Mouse (Mus musculus): Measurements from ENCODE around the gene Mt2. TPM values are rescaled to one million over a fixed set of nuclear protein-coding genes. Genes with fewer than 3 reads are reported as not detected.

Gene Mt2
- polyA plus RNA-seq (2014; fragmentation: Illumina TruSeq; extraction: RNeasy Lipid Tissue Mini Kit (QIAGEN cat#74804); ENCODE audit: low read depth, low replicate concordance): 16.7 TPM

DNA sequence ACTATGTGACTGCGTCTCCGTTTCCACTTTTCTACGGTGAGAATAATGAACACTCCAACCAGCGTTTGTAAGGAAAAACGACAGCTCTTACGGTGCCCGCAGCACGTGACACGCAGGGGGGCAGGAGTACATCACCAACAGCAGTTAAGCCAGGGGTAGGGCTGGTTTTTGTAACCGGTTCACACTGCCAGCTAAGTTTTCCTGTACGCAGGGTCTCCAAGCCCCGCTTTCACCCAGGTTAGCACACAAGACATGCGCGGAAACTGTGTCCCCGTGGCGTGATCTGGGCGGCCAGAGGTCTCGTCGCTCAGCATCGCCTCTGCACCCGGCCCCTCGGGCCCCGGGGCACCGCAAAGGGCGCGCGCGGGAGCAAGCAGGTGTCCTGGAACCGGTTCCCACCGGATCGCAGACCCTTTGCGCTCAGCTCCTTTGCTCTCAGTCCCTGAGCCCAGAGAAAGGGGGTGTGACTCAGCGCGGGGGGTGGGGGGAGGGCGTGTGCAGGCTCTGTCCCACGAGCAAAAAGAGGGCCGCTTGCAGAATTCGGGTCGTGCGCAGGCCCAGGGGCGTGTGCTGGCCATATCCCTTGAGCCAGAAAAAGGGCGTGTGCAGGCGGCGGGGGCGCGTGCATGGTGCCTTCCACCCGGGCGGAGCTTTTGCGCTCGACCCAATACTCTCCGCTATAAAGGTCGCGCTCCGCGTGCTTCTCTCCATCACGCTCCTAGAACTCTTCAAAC, at the start of gene Mt2:
TSS of gene Mt2 (plus strand) at position 590 of the 734 bp plus-strand sequence.

DNA sequence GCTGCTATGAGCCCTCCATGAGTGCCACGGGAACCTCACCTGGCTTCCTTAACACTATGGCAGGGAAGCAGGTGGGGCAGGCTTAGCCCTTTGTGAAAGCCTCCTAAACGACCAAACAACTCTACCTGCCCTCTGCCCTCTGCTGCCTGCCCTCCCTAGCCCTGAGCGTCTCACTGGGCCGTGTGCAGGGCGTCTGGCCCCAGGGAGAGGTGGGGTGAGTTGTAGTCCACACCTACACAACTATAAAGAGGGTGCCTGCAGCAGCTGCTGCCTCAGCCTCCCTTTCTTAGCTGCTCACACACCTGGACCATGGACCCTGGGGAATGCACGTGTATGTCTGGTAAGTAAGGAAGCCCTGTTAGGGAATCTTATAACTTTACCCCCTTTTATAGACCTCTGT, 35.5 kb upstream of the Mt2 start, which contains the start of gene Mt4:
TSS of gene Mt4 (plus strand) at position 265 of the 400 bp plus-strand sequence.

DNA sequence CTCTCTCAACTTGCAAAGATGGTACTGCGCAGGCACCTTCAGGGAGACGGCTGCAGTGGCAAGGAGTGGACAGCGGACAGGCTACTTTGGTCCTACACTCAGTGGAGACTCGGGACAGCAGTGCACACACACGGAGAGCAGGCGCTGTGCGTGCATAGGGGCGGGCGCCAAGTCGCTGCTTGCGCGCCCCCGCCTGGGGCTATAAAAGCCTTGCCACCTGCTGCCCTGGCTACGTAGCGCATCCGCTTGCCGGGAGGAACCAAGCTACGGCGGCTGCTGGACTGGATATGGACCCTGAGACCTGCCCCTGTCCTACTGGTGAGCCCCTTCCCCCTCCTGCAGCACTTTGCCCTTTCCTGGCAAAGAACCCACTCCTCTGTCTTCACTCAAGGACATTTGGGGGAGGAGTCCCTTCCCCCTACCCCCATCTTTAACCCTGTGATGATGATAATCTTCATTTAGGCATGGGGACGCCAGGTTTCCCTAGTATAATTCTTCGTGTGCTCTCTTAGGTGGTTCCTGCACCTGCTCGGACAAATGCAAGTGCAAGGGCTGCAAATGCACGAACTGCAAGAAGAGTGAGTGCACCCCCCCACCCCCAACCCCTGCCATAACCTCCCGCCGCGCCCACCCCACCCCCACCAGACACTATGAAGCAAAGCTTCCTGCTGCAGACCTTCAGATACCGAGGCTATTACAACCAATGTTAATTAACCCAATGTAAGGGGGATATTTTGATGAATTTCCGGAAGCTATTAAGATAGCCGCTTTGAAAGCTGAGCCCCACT, 19.8 kb upstream of the Mt2 start, which contains the start of gene Mt3:
TSS of gene Mt3 (plus strand) at position 95 of the 788 bp plus-strand sequence.

DNA sequence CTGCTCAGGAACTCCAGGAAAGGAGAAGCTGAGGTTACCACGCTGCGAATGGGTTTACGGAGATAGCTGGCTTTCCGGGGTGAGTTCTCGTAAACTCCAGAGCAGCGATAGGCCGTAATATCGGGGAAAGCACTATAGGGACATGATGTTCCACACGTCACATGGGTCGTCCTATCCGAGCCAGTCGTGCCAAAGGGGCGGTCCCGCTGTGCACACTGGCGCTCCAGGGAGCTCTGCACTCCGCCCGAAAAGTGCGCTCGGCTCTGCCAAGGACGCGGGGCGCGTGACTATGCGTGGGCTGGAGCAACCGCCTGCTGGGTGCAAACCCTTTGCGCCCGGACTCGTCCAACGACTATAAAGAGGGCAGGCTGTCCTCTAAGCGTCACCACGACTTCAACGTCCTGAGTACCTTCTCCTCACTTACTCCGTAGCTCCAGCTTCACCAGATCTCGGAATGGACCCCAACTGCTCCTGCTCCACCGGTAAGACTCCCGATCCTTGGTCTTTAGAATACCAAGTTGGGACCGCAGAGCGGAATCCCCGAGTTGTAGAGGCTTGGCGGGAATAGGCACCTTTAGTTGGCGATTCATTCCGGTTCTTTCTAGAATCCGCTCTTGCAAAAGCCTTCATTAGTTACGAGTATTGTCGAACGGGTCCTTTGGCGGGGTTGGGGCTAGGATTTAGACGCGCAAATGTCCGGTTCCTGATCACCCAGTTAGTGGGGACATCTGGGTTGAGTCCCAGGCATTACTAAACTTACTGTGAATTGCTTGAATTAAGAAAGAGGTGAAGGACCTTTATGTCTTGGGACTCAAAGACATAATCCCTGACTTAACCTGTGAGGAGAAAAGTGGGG, 6.6 kb downstream of the Mt2 start, which contains the start of gene Mt1:
TSS of gene Mt1 (plus strand) at position 226 of the 856 bp plus-strand sequence.

DNA sequence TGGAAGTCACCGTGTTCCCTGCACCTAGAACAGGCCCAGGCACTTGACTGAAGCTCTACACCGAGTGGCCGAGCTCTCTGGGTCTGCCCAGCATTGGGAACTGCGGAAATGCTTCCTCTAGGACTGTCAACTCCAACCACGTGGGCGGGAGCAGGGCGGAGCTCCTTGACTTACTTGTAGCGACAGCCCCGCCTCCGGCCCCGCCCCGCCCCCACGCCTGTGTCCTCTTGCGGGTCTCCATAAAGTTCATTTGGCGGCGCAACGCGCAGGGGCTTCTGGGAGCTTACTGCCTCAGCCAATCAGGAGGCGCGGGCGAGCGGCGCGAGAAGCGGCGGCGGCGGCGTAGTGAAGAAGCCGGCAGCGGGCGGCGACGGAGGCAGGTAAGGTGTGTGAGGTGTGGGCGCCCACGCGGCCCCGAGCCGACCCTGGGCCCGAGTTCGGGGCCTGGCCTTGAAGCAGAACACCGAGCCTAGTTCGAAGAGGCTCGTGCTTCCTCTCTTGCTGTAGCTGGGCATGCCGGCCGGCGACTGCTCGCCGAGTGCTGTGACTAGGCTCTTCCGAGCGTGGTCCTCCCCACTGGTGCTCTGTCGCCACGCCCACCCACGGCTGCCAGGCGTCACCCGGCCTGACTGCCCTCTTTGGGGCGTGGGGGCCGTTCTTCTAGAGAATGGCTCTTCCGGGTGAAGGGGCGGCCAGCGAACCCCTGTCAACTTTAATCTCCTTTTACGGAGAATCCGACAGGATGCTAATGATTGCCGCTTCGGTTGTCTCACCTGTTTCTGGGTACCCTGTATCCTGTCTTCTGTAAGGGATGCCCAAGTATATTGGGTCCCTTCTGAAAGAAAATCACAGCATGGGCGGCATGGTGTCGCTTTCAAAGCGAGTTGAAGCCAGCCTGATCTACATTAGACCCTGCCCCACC, 42.0 kb downstream of the Mt2 start, which contains the start of gene Nup93:
TSS of gene Nup93 (plus strand) at position 313 of the 922 bp plus-strand sequence.

Other genes with a start within 250 kb of the Mt2 start
- gene Amfr, start 159.8 kb upstream of the Mt2 start, polyA plus RNA-seq (2014; fragmentation: Illumina TruSeq; extraction: RNeasy Lipid Tissue Mini Kit (QIAGEN cat#74804); ENCODE audit: low read depth, low replicate concordance): 141 TPM
- 103 TPM for gene Nudt21, start 135.6 kb upstream of the Mt2 start, polyA plus RNA-seq (2014; fragmentation: Illumina TruSeq; extraction: RNeasy Lipid Tissue Mini Kit (QIAGEN cat#74804); ENCODE audit: low read depth, low replicate concordance)
- 26.4 TPM for gene Ogfod1, start 135.5 kb upstream of the Mt2 start, polyA plus RNA-seq (2014; fragmentation: Illumina TruSeq; extraction: RNeasy Lipid Tissue Mini Kit (QIAGEN cat#74804); ENCODE audit: low read depth, low replicate concordance)
- gene Bbs2, start 73.7 kb upstream of the Mt2 start, polyA plus RNA-seq (2014; fragmentation: Illumina TruSeq; extraction: RNeasy Lipid Tissue Mini Kit (QIAGEN cat#74804); ENCODE audit: low read depth, low replicate concordance): 6.8 TPM
- gene Mt4, start 35.5 kb upstream of the Mt2 start, polyA plus RNA-seq (2014; fragmentation: Illumina TruSeq; extraction: RNeasy Lipid Tissue Mini Kit (QIAGEN cat#74804); ENCODE audit: low read depth, low replicate concordance): not detected
- gene Mt3, start 20.1 kb upstream of the Mt2 start, polyA plus RNA-seq (2014; fragmentation: Illumina TruSeq; extraction: RNeasy Lipid Tissue Mini Kit (QIAGEN cat#74804); ENCODE audit: low read depth, low replicate concordance): not detected
- 7.1 TPM for gene Mt1, start 6.4 kb downstream of the Mt2 start, polyA plus RNA-seq (2014; fragmentation: Illumina TruSeq; extraction: RNeasy Lipid Tissue Mini Kit (QIAGEN cat#74804); ENCODE audit: low read depth, low replicate concordance)
- 9.5 TPM for gene Nup93, start 41.9 kb downstream of the Mt2 start, polyA plus RNA-seq (2014; fragmentation: Illumina TruSeq; extraction: RNeasy Lipid Tissue Mini Kit (QIAGEN cat#74804); ENCODE audit: low read depth, low replicate concordance)
- gene Slc12a3, start 156.5 kb downstream of the Mt2 start, polyA plus RNA-seq (2014; fragmentation: Illumina TruSeq; extraction: RNeasy Lipid Tissue Mini Kit (QIAGEN cat#74804); ENCODE audit: low read depth, low replicate concordance): 0.16 TPM
- gene Herpud1, start 213.8 kb downstream of the Mt2 start, polyA plus RNA-seq (2014; fragmentation: Illumina TruSeq; extraction: RNeasy Lipid Tissue Mini Kit (QIAGEN cat#74804); ENCODE audit: low read depth, low replicate concordance): 130 TPM

Measured in sigmoid colon, adult 10 weeks (tissue).